Mouse (Mus musculus): ENCODE data around the gene 2310034G01Rik. TPM values are rescaled to one million over a fixed set of nuclear protein-coding genes. Genes with fewer than 3 reads are reported as not detected.

2310034G01Rik gene
- polyA plus RNA-seq, 1 experiment, result 3.4 TPM

DNA sequence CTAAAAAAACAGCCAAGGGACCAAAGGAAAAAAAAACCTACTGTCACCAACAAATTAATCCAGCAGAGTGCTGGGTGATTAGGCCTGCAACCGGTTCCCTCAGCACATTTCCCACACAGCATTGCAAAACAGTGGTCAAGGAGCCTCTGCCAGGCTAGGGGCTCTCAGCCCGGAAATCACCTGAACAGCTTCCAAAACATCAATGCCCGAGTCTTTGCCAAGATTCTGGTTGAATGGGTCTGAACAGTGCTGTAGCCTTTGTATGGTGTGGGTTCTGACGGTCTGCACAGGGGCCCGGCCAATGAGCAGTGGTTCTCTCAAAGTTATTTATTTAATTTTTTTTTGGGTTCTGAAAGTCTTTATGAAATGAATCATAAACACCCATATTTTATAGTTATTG, 25.4 kb upstream of the 2310034G01Rik start:
- Histone ChIP-seq H3K4me3 (ENCODE audit: low read depth, low read length) (no peak overlapping the region), H3K36me3 (ENCODE audit: control insufficient read depth, insufficient read depth, low read length) (peaks cover 41% of the 10 kb centered on the region), H3K27me3 (ENCODE audit: control insufficient read depth, insufficient read depth, low read length) (no peaks in the 10 kb centered on the region), H3K27ac (ENCODE audit: insufficient read depth, low read depth, low read length) (no peak overlapping the region), H3K4me1 (ENCODE audit: control insufficient read depth, insufficient read depth, insufficient read length, low read length) (no peaks in the 10 kb centered on the region)
- 38% methylated on average over 5 of the region's 5 CpGs for WGBS
- TF ChIP-seq CTCF (IDR thresholded peaks at IDR 0.05; ENCODE audit: extremely low read depth, insufficient read length, insufficient replicate concordance, low read depth, low read length), result no peak
- TF ChIP-seq POLR2A (IDR thresholded peaks at IDR 0.05; ENCODE audit: low read depth, low read length), result no peak

DNA sequence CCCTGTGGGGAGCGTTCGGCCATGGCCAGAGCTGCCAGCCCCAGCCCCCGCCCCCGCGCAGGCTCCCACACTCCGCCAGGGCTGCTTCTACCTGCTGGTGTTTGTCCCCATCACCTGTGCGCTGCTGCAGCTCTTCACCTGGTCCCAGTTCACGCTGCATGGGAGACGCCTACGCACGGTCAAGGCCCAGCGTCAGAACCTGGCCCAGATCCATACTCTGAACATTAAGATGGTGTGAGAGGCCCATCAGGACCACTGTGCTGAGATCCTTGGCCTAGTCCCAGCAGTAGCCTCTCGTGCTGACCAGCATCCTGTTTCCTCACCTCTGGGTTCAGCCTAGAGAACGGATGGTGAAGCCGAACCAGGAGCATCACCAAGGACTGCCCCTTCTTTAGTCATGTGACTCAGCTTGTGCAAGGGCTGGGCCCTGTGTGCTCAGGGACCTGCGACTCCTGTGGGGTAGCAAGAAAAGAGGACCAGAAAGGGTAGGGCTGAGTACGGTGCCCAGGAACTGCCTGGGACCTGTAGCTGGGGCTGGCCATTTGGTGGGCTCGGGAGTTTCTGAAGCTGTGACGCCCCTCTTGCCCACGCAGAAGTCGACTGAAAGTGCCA, 24.5 kb upstream of the 2310034G01Rik start:
- H3K36me3 ChIP-seq (ENCODE audit: control insufficient read depth, insufficient read depth, low read length), result peaks cover 33% of the 10 kb centered on the region
- no peak overlapping the region for H3K4me3 ChIP-seq (ENCODE audit: low read depth, low read length)
- H3K27me3 ChIP-seq (ENCODE audit: control insufficient read depth, insufficient read depth, low read length), result no peaks in the 10 kb centered on the region
- WGBS, result 80% methylated on average over 21 of the region's 21 CpGs
- no peak overlapping the region for H3K27ac ChIP-seq (ENCODE audit: insufficient read depth, low read depth, low read length)
- TF ChIP-seq CTCF (IDR thresholded peaks at IDR 0.05; ENCODE audit: extremely low read depth, insufficient read length, insufficient replicate concordance, low read depth, low read length), result no peak
- no peak for TF ChIP-seq POLR2A (IDR thresholded peaks at IDR 0.05; ENCODE audit: low read depth, low read length)
- H3K4me1 ChIP-seq (ENCODE audit: control insufficient read depth, insufficient read depth, insufficient read length, low read length), result no peaks in the 10 kb centered on the region

DNA sequence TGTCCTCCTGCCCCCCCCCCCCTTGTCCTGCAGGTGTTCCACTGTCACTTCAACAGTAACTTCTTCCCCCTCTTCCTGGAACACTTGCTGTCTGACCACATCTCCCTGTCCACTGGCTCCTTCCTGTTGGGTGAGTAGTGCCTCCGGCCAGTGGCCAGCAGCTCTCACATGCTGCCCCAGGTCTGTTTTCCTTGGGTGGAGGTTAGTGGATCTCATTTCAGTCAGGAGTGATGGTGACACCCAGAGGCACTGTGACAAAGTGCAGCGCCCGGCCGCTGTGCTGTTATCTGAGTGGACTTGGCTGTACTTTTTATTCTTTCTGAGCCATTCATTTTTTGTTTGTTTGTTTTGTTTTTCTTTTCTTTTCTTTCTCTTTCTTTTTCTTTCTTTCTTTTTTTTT, 19.1 kb upstream of the 2310034G01Rik start:
- H3K36me3 ChIP-seq (ENCODE audit: control insufficient read depth, insufficient read depth, low read length), result peaks cover 2% of the 10 kb centered on the region
- H3K4me3 ChIP-seq (ENCODE audit: low read depth, low read length), result no peak overlapping the region
- 11% methylated on average over 4 of the region's 4 CpGs for WGBS
- TF ChIP-seq POLR2A (IDR thresholded peaks at IDR 0.05; ENCODE audit: low read depth, low read length), result no peak
- peak; percentile 63; the same call in 1 of the 2 replicates for TF ChIP-seq CTCF (IDR thresholded peaks at IDR 0.05; ENCODE audit: extremely low read depth, insufficient read length, insufficient replicate concordance, low read depth, low read length)
- H3K27me3 ChIP-seq (ENCODE audit: control insufficient read depth, insufficient read depth, low read length), result no peaks in the 10 kb centered on the region
- no peaks in the 10 kb centered on the region for H3K4me1 ChIP-seq (ENCODE audit: control insufficient read depth, insufficient read depth, insufficient read length, low read length)
- no peak overlapping the region for H3K27ac ChIP-seq (ENCODE audit: insufficient read depth, low read depth, low read length)

DNA sequence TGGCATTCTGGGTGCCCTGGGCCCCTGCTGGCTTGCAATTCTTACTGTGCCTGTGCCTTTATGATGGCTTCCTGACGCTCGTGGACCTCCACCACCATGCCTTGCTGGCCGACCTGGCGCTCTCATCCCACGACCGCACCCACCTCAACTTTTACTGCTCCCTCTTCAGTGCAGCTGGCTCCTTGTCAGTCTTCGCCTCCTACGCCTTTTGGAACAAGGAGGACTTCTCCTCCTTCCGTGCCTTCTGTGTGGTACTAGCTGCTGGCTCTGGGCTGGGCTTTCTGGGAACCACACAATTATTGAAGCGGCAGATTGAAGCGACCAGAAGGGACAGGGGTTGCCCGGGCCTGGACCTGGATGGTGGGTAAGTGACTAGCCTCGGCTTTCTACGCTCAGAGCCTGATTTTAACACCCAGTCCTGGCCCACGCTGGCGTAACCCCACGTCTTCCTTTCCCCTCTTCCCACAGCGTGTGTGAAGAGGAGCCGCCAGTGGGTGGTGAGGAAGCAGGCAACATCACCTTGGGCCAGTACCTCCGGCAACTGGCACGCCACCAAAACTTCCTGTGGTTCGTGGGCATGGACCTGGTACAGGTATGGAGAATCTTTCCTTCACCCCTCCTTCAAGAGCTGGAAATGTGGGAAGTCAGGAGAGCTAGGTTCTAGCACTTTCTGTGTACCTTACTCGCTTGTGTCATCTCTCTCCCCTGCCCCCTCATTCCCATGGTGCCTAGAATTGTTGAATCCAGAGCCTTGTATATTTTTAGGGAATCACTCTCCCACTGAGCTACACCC, 17.9 kb upstream of the 2310034G01Rik start:
- peaks cover 2% of the 10 kb centered on the region for H3K36me3 ChIP-seq (ENCODE audit: control insufficient read depth, insufficient read depth, low read length)
- no peak overlapping the region for H3K4me3 ChIP-seq (ENCODE audit: low read depth, low read length)
- 88% methylated on average over 23 of the region's 23 CpGs for WGBS
- H3K4me1 ChIP-seq (ENCODE audit: control insufficient read depth, insufficient read depth, insufficient read length, low read length), result no peaks in the 10 kb centered on the region
- no peak overlapping the region for H3K27ac ChIP-seq (ENCODE audit: insufficient read depth, low read depth, low read length)
- no peak for TF ChIP-seq CTCF (IDR thresholded peaks at IDR 0.05; ENCODE audit: extremely low read depth, insufficient read length, insufficient replicate concordance, low read depth, low read length)
- TF ChIP-seq POLR2A (IDR thresholded peaks at IDR 0.05; ENCODE audit: low read depth, low read length), result no peak
- no peaks in the 10 kb centered on the region for H3K27me3 ChIP-seq (ENCODE audit: control insufficient read depth, insufficient read depth, low read length)

DNA sequence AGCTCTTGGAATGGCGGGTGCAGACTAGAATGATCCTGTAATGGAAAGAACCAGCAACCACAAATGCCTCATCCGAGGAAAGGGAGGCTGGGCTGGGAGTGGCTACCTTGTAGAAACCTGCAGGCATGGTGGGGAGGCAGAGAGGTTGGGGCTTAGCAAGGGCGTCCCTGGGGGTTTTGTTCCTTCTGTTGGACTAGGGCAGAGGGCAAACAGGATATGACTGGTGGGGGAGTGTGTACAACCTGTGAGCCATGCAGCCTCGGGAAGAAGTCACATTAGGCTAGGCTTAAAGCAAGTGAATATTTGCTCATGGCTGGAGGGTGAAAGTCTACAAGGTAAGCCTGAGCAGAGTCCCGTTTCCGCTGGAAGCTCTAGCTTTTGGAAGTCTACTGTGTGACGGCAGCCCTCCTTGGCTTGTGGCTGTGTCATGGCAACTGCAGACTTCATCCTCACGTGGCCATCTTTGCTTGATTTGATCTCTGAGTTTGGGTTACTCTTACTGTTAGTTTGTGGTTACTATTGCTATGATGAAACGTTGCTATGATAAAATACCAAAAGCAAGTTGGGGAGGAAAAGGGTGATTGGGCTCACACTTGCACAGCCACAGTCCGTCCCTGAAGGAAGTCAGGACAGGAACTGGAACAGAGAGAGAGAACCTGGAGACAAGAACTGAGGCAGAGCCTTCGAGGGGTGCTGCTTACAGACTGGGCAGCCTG, 13.3 kb upstream of the 2310034G01Rik start:
- 72% methylated on average over 11 of the region's 11 CpGs for WGBS
- no peak for TF ChIP-seq CTCF (IDR thresholded peaks at IDR 0.05; ENCODE audit: extremely low read depth, insufficient read length, insufficient replicate concordance, low read depth, low read length)
- TF ChIP-seq POLR2A (IDR thresholded peaks at IDR 0.05; ENCODE audit: low read depth, low read length), result no peak
- no peak overlapping the region for H3K4me3 ChIP-seq (ENCODE audit: low read depth, low read length)
- H3K27me3 ChIP-seq (ENCODE audit: control insufficient read depth, insufficient read depth, low read length), result no peaks in the 10 kb centered on the region
- H3K36me3 ChIP-seq (ENCODE audit: control insufficient read depth, insufficient read depth, low read length), result no peaks in the 10 kb centered on the region
- peaks cover 4% of the 10 kb centered on the region for H3K4me1 ChIP-seq (ENCODE audit: control insufficient read depth, insufficient read depth, insufficient read length, low read length)
- no peak overlapping the region for H3K27ac ChIP-seq (ENCODE audit: insufficient read depth, low read depth, low read length)

DNA sequence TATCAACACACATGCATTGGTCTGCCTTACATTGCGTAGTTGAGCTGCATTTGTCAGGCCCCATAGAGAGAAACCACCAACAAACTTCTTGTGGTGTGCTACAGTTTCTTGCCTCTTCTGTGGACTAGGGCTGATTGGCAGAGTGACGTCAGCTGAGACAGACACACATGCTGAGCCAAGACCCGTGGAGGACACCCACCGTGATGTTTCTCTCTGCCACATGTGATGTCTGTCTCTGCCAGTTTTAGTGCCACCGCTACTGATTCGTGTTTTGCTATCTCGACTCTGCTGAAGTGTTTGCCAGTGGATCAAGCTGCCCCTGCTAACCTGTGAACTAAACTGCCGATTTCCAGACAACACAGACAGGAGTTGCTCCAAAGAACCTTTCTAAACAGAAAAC, 12.0 kb upstream of the 2310034G01Rik start:
- TF ChIP-seq CTCF (IDR thresholded peaks at IDR 0.05; ENCODE audit: extremely low read depth, insufficient read length, insufficient replicate concordance, low read depth, low read length), result no peak
- no peak for TF ChIP-seq POLR2A (IDR thresholded peaks at IDR 0.05; ENCODE audit: low read depth, low read length)
- Histone ChIP-seq H3K4me3 (ENCODE audit: low read depth, low read length) (no peak overlapping the region), H3K27me3 (ENCODE audit: control insufficient read depth, insufficient read depth, low read length) (no peaks in the 10 kb centered on the region), H3K36me3 (ENCODE audit: control insufficient read depth, insufficient read depth, low read length) (no peaks in the 10 kb centered on the region), H3K27ac (ENCODE audit: insufficient read depth, low read depth, low read length) (no peak overlapping the region), H3K4me1 (ENCODE audit: control insufficient read depth, insufficient read depth, insufficient read length, low read length) (peaks cover 8% of the 10 kb centered on the region)
- 79% methylated on average over 8 of the region's 8 CpGs for WGBS

DNA sequence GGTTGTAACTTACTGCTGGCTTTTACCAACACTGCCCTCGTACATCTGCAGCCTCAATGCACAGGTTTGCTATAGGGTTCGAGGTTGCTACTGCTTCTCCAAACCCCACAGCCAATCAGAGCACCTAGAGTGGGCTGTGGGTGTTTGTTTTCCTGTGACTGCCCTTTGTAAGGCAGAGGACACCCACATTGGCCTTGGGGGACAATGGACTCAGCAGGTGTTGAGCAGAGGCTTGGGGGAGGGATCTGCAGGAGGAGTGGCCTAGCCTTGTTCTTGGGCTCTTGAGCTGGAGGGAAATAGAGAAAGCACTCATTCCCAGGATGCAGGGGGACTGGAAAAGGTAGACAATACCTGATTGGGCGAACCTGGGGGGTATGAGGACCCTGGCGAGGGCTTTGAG, 8.3 kb upstream of the 2310034G01Rik start:
- TF ChIP-seq CTCF (IDR thresholded peaks at IDR 0.05; ENCODE audit: extremely low read depth, insufficient read length, insufficient replicate concordance, low read depth, low read length), result no peak
- TF ChIP-seq POLR2A (IDR thresholded peaks at IDR 0.05; ENCODE audit: low read depth, low read length), result no peak
- 36% methylated on average over 4 of the region's 4 CpGs for WGBS
- 0 out of 2 replicates have a peak overlapping the region, but pooled peaks have one; percentile 6 for H3K4me3 ChIP-seq (ENCODE audit: low read depth, low read length)
- H3K4me1 ChIP-seq (ENCODE audit: control insufficient read depth, insufficient read depth, insufficient read length, low read length), result peaks cover 12% of the 10 kb centered on the region
- H3K36me3 ChIP-seq (ENCODE audit: control insufficient read depth, insufficient read depth, low read length), result no peaks in the 10 kb centered on the region
- peak overlapping the region; percentile 71 for H3K27ac ChIP-seq (ENCODE audit: insufficient read depth, low read depth, low read length)
- H3K27me3 ChIP-seq (ENCODE audit: control insufficient read depth, insufficient read depth, low read length), result no peaks in the 10 kb centered on the region
